Mouse (Mus musculus): ENCODE data around the gene Gas2l1.

- no peak for TF ChIP-seq CTCF (IDR thresholded peaks at IDR 0.05; ENCODE audit: borderline replicate concordance, extremely low read depth, insufficient read depth, insufficient read length)
- no peak for TF ChIP-seq POLR2A (IDR thresholded peaks at IDR 0.05; ENCODE audit: borderline replicate concordance, extremely low read depth, insufficient read depth, insufficient read length, poor library complexity, severe bottlenecking)
Measured at GRCm38 (mm10) chr11:5098035-5098735, 33.1 kb upstream of the Gas2l1 start.

Data from brain, embryonic 14.5 days (tissue).